Mouse (Mus musculus): ENCODE results near the gene Zscan10.

Zscan10 gene

GRCm38 (mm10) chr17:23654001-23654400 lies 53.3 kb downstream of the Zscan10 start:
- no peak for DNase-seq

GRCm38 (mm10) chr17:23654410-23654809 lies 53.8 kb downstream of the Zscan10 start:
- DNase-seq = no peak

DNA sequence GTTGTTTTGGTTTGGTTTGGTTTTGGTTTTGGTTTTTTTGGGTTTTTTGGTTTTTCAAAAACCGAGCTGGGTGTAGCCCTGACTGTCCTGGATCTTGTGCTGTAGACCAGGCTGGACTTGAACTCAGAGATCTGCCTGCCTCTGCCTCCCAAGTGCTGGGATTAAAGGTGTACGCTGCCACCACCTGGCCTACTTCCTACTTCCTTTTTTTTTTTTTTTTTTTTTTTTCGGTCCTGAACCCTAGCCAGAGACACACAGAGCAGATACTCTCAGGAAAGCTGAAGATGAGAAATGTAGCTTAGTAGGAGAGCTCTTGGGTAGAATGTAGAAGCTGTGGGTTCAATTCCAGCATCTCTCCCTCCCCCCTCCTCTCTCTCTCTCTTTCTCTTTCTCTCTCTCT lies 57.8 kb downstream of the Zscan10 start:
- no peak for DNase-seq

GRCm38 (mm10) chr17:23660117-23660875 lies 59.6 kb downstream of the Zscan10 start, which contains the start of gene Bicdl2:
Gene Bicdl2, plus strand, starts transcription at chr17:23660506.
- no peak for DNase-seq
